Mouse (Mus musculus) stomach, embryonic 14.5 days (tissue): ENCODE results near the gene Atg4a. TPM values are rescaled to one million over a fixed set of nuclear protein-coding genes. Genes with fewer than 3 reads are reported as not detected.

Source experiments
- ATAC-seq: fragments of 200-750 bp; cut with Nextera tagmentation; 2 replicates; pipeline ENCODE4 v1.8.0; 2017; ENCODE audit warnings: low read depth, moderate TSS enrichment; ENCODE audit not compliant: insufficient number of reproducible peaks, insufficient read depth, low FRiP score
- H3K27ac ChIP-seq: fragments of 300-500 bp; sonication (generic); 2 replicates; pipeline ENCODE4 v1.5.1; 2014; ENCODE audit warnings: mild to moderate bottlenecking, low read length, moderate library complexity, mixed read lengths
- H3K27me3 ChIP-seq: fragments of 300-500 bp; sonication (generic); 2 replicates; pipeline ENCODE4 v1.6.1; 2014; ENCODE audit warnings: low read length, control low read depth, mixed read lengths; ENCODE audit not compliant: control insufficient read depth, insufficient read depth
- H3K36me3 ChIP-seq: fragments of 300-500 bp; sonication (generic); 2 replicates; pipeline ENCODE4 v1.6.1; 2014; ENCODE audit warnings: mild to moderate bottlenecking, control low read depth, low read length, moderate library complexity, mixed read lengths; ENCODE audit not compliant: control insufficient read depth, insufficient read depth
- H3K4me1 ChIP-seq: fragments of 300-500 bp; sonication (generic); 2 replicates; pipeline ENCODE4 v1.6.1; 2014; ENCODE audit warnings: low read length, control low read depth, mixed read lengths; ENCODE audit not compliant: control insufficient read depth, insufficient read depth
- H3K4me2 ChIP-seq: fragments of 300-500 bp; sonication (generic); replicated peaks from 2 replicates; pipeline ENCODE4 v1.6.1; 2014; ENCODE audit warnings: low read depth, low read length, control low read depth
- H3K4me3 ChIP-seq: fragments of 300-500 bp; sonication (generic); 2 replicates; pipeline ENCODE4 v1.5.1; 2014; ENCODE audit warnings: low read depth, low read length, control low read depth
- H3K9ac ChIP-seq: fragments of 300-500 bp; sonication (generic); replicated peaks from 2 replicates; pipeline ENCODE4 v1.6.1; 2014; ENCODE audit warnings: low read depth, mild to moderate bottlenecking, control low read depth, low read length, moderate library complexity, mixed read lengths
- H3K9me3 ChIP-seq: fragments of 300-500 bp; sonication (generic); 2 replicates; pipeline ENCODE4 v1.6.1; 2016; ENCODE audit warnings: low read depth, low read length, control low read depth; ENCODE audit not compliant: control insufficient read depth
- WGBS: fragments of 180-500 bp; shearing (Covaris S2); extraction: QIAGEN DNeasy Blood & Tissue Kit; methylation state at CpG from one replicate; pipeline ENCODE4 v1.1.7; 2014; 5-methylcytosine and 5-hydroxymethylcytosine counted together
- polyA plus RNA-seq: library from polyadenylated mRNA; unstranded; fragments of >200 nt; fragmentation: Nextera tagmentation; extraction: Ambion mirVana; gene quantifications from 2 replicates; pipeline ENCODE4 v1.2.1, GENCODE M21; 2014

Gene Atg4a
- polyA plus RNA-seq, result 16.4 and 17.4 TPM in 2 replicates

DNA sequence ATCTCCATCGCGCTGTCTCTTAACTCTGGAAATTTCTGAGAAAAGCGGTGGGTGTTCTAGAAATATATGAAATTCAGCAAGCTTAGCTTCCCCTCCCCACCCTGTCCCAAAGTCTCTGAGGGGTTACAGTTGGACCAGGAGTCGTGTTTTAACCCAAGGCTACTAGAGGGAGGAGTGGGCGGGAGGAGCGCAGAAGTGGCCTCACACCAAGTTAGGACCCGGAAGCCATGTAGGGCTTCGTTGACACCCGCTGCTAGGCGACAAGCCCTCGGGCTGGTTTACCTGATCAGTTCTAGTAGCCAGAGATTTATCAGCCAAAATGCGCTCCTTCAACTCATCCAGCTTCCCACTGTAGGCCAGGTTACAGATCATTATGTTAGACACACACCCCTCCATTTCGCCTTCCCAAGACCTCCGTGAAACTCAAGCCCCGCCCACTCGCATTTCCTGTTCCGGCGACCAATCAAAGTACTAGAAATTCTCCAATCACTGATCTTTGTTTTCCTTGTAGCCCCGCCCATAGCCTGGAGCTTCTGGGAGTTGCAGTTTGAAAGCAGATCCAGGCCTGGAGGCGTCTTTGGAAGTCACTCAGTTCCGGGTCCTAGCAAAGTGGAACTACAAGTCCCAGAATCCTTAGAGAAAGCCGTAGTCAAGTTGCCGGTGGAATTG is at the start of gene Atg4a, which contains the start of gene Psmd10:
Atg4a (plus strand) TSS at position 636 of the 669 bp plus-strand sequence.
Psmd10 (minus strand) TSS at position 457 of the 669 bp plus-strand sequence.
- Histone ChIP-seq H3K27ac (no peak within 1 kb of the TSS), H3K4me3 (peak within 1 kb of the TSS; percentile 38)

GRCm38 (mm10) chrX:140907360-140907759 is 49.3 kb upstream of the Atg4a start, which contains the start of gene Vsig1:
Vsig1 (plus strand) TSS chrX:140907608.
- WGBS, result 50% methylated on average over 7 of the region's 7 CpGs
- Histone ChIP-seq H3K27me3 (0 out of 2 replicates have a peak, but pooled peaks cover 3% of the 10 kb centered on the region), H3K9ac (no peak within 1 kb of the TSS), H3K4me2 (no peak within 1 kb of the TSS), H3K36me3 (no peaks in the 10 kb centered on the region), H3K27ac (no peak within 1 kb of the TSS), H3K9me3 (no peaks in the 10 kb centered on the region), H3K4me3 (no peak within 1 kb of the TSS), H3K4me1 (no peaks in the 10 kb centered on the region)
- ATAC-seq, result peak; percentile 56; the same call in 1 of the 2 replicates

More for the DNA sequence above, at the start of gene Atg4a, which contains the start of gene Psmd10:
- ATAC-seq, result peak; percentile 96
- Histone ChIP-seq H3K9ac (peak within 1 kb of the TSS; percentile 19), H3K4me1 (no peaks in the 10 kb centered on the region), H3K27me3 (no peaks in the 10 kb centered on the region), H3K9me3 (no peaks in the 10 kb centered on the region), H3K4me2 (peak within 1 kb of the TSS; percentile 56), H3K36me3 (no peaks in the 10 kb centered on the region)
- WGBS, result 23% methylated on average over 23 of the region's 23 CpGs

DNA sequence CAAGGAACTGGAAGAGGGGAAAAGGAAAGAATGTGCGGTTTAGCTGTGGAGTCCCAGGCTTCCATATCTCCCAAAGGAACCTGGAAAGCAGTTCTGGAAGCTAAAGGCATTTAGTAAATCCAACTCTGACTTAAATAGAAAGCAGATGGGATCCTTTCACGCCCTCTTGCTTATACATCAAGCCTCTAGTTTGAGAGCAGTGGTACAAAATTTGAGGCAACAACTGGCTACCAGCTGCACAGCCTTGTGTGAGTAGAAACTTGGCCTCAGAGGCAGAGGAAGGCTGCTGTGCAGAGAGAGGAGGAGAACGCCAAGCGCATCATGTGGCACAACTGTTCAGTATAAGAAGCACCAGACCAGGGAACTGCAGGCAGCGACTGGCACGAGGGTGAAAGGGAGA is 35.4 kb upstream of the Atg4a start:
- Histone ChIP-seq H3K27me3 (no peaks in the 10 kb centered on the region), H3K9me3 (no peaks in the 10 kb centered on the region), H3K4me1 (no peaks in the 10 kb centered on the region), H3K4me3 (no peak overlapping the region), H3K36me3 (no peaks in the 10 kb centered on the region), H3K9ac (no peak overlapping the region), H3K27ac (no peak overlapping the region), H3K4me2 (no peak overlapping the region)
- WGBS, result 76% methylated on average over 6 of the region's 6 CpGs
- no peak for ATAC-seq

- no peak overlapping the region for H3K9ac ChIP-seq
- no peaks in the 10 kb centered on the region for H3K4me1 ChIP-seq
- WGBS, result 57% methylated on average over 3 of the region's 3 CpGs
- H3K27me3 ChIP-seq, result no peaks in the 10 kb centered on the region
- no peak overlapping the region for H3K27ac ChIP-seq
- H3K4me3 ChIP-seq, result no peak overlapping the region
- H3K4me2 ChIP-seq, result no peak overlapping the region
- no peak for ATAC-seq
- no peaks in the 10 kb centered on the region for H3K36me3 ChIP-seq
- H3K9me3 ChIP-seq, result no peaks in the 10 kb centered on the region
These were observed 24.6 kb upstream of the Atg4a start for GRCm38 (mm10) chrX:140932066-140932465.

GRCm38 (mm10) chrX:140933263-140933662 is 23.4 kb upstream of the Atg4a start:
- H3K4me2 ChIP-seq, result no peak overlapping the region
- no peak overlapping the region for H3K4me3 ChIP-seq
- H3K27me3 ChIP-seq, result no peaks in the 10 kb centered on the region
- no peak for ATAC-seq
- no peaks in the 10 kb centered on the region for H3K4me1 ChIP-seq
- H3K9ac ChIP-seq, result no peak overlapping the region
- H3K36me3 ChIP-seq, result no peaks in the 10 kb centered on the region
- H3K9me3 ChIP-seq, result no peaks in the 10 kb centered on the region
- H3K27ac ChIP-seq, result no peak overlapping the region
- 71% methylated on average over 3 of the region's 3 CpGs for WGBS

- no peak overlapping the region for H3K4me2 ChIP-seq
- no peaks in the 10 kb centered on the region for H3K9me3 ChIP-seq
- H3K4me1 ChIP-seq, result no peaks in the 10 kb centered on the region
- 61% methylated on average over 5 of the region's 5 CpGs for WGBS
- no peak for ATAC-seq
- H3K36me3 ChIP-seq, result no peaks in the 10 kb centered on the region
- no peak overlapping the region for H3K9ac ChIP-seq
- no peak overlapping the region for H3K4me3 ChIP-seq
- H3K27ac ChIP-seq, result no peak overlapping the region
- no peaks in the 10 kb centered on the region for H3K27me3 ChIP-seq
These were observed 20.4 kb upstream of the Atg4a start for GRCm38 (mm10) chrX:140936271-140936670.

GRCm38 (mm10) chrX:140953618-140954017 is 3.1 kb upstream of the Atg4a start:
- Histone ChIP-seq H3K36me3 (no peaks in the 10 kb centered on the region), H3K27ac (no peak overlapping the region), H3K4me1 (no peaks in the 10 kb centered on the region), H3K9me3 (no peaks in the 10 kb centered on the region), H3K4me2 (no peak overlapping the region), H3K4me3 (no peak overlapping the region), H3K9ac (no peak overlapping the region), H3K27me3 (no peaks in the 10 kb centered on the region)
- 81% methylated on average over 4 of the region's 4 CpGs for WGBS
- ATAC-seq, result no peak

DNA sequence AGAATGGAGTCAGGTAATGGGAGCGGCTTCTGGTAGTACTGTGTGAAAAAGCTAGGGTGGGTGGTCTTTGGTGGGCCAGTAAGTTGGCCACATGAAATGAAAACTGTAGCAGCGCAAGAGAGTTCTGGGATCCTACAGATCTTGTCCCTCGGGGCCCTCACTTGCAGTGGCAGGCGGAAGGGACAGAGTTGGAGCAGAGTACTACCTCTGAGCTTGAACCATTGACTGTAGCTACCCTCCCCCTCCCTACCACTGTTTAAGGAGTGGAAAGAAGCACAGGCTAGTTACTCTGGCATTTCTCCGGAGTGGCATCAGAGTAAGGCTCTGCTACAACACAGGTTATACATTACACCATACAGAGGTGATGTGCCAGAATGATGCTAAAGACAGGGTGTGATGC is 252 bp downstream of the Atg4a start:
- 26% methylated on average over 5 of the region's 5 CpGs for WGBS
- Histone ChIP-seq H3K9ac (0 out of 2 replicates have a peak overlapping the region, but pooled peaks have one; percentile 3), H3K4me2 (peak overlapping the region; percentile 56), H3K27me3 (no peaks in the 10 kb centered on the region), H3K36me3 (no peaks in the 10 kb centered on the region), H3K4me1 (no peaks in the 10 kb centered on the region), H3K9me3 (no peaks in the 10 kb centered on the region), H3K4me3 (peak overlapping the region; percentile 38), H3K27ac (no peak overlapping the region)
- ATAC-seq, result peak; percentile 66
